Mouse (Mus musculus): Measurements from ENCODE around the gene Papss2.
A peak's percentile ranks its signal among the peaks of the same experiment; 100 is the strongest.

The Papss2 gene

GRCm38 (mm10) chr19:32713471-32713870, 117.9 kb downstream of the Papss2 start:
- DNase-seq = no peak

- peak; percentile 87 for DNase-seq
Measured at GRCm38 (mm10) chr19:32715201-32715600, 119.6 kb downstream of the Papss2 start.

- DNase-seq = no peak
Measured at GRCm38 (mm10) chr19:32715681-32716080, 120.1 kb downstream of the Papss2 start.
